Mouse (Mus musculus) hindbrain, embryonic 14.5 days (tissue): Measurements from ENCODE around the gene Mmrn2. TPM values are rescaled to one million over a fixed set of nuclear protein-coding genes. Genes with fewer than 3 reads are reported as not detected.

Experiments used
- polyA plus RNA-seq: library from polyadenylated mRNA; unstranded; fragments of >200 nt; fragmentation: Nextera tagmentation; extraction: Ambion mirVana; gene quantifications from 2 replicates; pipeline ENCODE4 v1.2.1, GENCODE M21; 2014

Gene Mmrn2
- polyA plus RNA-seq, 1 experiment from 2014 or later, result 5.3 TPM

Other genes starting within 250 kb of the Mmrn2 start
- 0.13 and 0.14 TPM in 2 replicates for gene Npy4r, start 223.0 kb upstream of the Mmrn2 start, polyA plus RNA-seq
- gene Gprin2, start 173.8 kb upstream of the Mmrn2 start, polyA plus RNA-seq, result 4.4 and 5.4 TPM in 2 replicates
- gene Syt15, start 155.9 kb upstream of the Mmrn2 start, polyA plus RNA-seq, result 0.42 and 0.79 TPM in 2 replicates
- gene Shld2, start 65.0 kb upstream of the Mmrn2 start, polyA plus RNA-seq, result 5.5 and 8.2 TPM in 2 replicates
- gene Glud1, start 64.7 kb upstream of the Mmrn2 start, polyA plus RNA-seq, result 131 and 145 TPM in 2 replicates
- gene Fam25c, start 20.0 kb upstream of the Mmrn2 start, polyA plus RNA-seq, result not detected in 2 replicates
- 213 and 251 TPM in 2 replicates for gene Sncg, start 676 bp upstream of the Mmrn2 start, polyA plus RNA-seq
- 25.7 and 26.3 TPM in 2 replicates for gene Bmpr1a, start 127.9 kb downstream of the Mmrn2 start, polyA plus RNA-seq
- gene 9230112D13Rik, start 147.3 kb downstream of the Mmrn2 start, polyA plus RNA-seq, result not detected in 2 replicates
- gene Ldb3, start 213.2 kb downstream of the Mmrn2 start, polyA plus RNA-seq, result 0.68 and 0.76 TPM in 2 replicates
- gene Opn4, start 224.7 kb downstream of the Mmrn2 start, polyA plus RNA-seq, result not detected in 2 replicates